Mouse (Mus musculus): Measurements from ENCODE around the gene Atp2a1. TPM values are rescaled to one million over a fixed set of nuclear protein-coding genes. Genes with fewer than 3 reads are reported as not detected.
A peak's percentile ranks its signal among the peaks of the same experiment; 100 is the strongest.

Gene Atp2a1
- polyA plus RNA-seq, 1 experiment: 144 TPM

- WGBS: 18% methylated on average over 8 of the region's 8 CpGs
- Histone ChIP-seq H3K36me3 (ENCODE audit: control insufficient read depth, insufficient read depth, low read length) (no peaks in the 10 kb centered on the region), H3K4me3 (ENCODE audit: insufficient read depth, low read depth, low read length) (no peak overlapping the region), H3K4me1 (ENCODE audit: control insufficient read depth, insufficient read depth, low read length) (no peaks in the 10 kb centered on the region), H3K27me3 (replicated peaks; ENCODE audit: control insufficient read depth, insufficient read depth, low read length) (no peaks in the 10 kb centered on the region), H3K27ac (ENCODE audit: insufficient read depth, low read depth, low read length) (no peak overlapping the region)
- DNase-seq: peak; percentile 50
- TF ChIP-seq CTCF (conservative IDR thresholded peaks at IDR 0.05; ENCODE audit: insufficient read depth, insufficient read length, low read depth, low read length): peak; percentile 87
- no peak for TF ChIP-seq POLR2A (IDR thresholded peaks at IDR 0.05; ENCODE audit: low read depth, low read length)
Measured at GRCm38 (mm10) chr7:126436851-126437250, 26.1 kb downstream of the Atp2a1 start.

GRCm38 (mm10) chr7:126435801-126436200, 27.1 kb downstream of the Atp2a1 start:
- no peak for DNase-seq
- 68% methylated on average over 3 of the region's 3 CpGs for WGBS
- Histone ChIP-seq H3K4me1 (ENCODE audit: control insufficient read depth, insufficient read depth, low read length) (no peaks in the 10 kb centered on the region), H3K27ac (ENCODE audit: insufficient read depth, low read depth, low read length) (no peak overlapping the region), H3K27me3 (replicated peaks; ENCODE audit: control insufficient read depth, insufficient read depth, low read length) (no peaks in the 10 kb centered on the region), H3K4me3 (ENCODE audit: insufficient read depth, low read depth, low read length) (no peak overlapping the region), H3K36me3 (ENCODE audit: control insufficient read depth, insufficient read depth, low read length) (no peaks in the 10 kb centered on the region)
- TF ChIP-seq POLR2A (IDR thresholded peaks at IDR 0.05; ENCODE audit: low read depth, low read length): no peak
- TF ChIP-seq CTCF (conservative IDR thresholded peaks at IDR 0.05; ENCODE audit: insufficient read depth, insufficient read length, low read depth, low read length): no peak

GRCm38 (mm10) chr7:126434726-126435125, 28.2 kb downstream of the Atp2a1 start:
- no peaks in the 10 kb centered on the region for H3K27me3 ChIP-seq (replicated peaks; ENCODE audit: control insufficient read depth, insufficient read depth, low read length)
- DNase-seq: peak; percentile 11

DNA sequence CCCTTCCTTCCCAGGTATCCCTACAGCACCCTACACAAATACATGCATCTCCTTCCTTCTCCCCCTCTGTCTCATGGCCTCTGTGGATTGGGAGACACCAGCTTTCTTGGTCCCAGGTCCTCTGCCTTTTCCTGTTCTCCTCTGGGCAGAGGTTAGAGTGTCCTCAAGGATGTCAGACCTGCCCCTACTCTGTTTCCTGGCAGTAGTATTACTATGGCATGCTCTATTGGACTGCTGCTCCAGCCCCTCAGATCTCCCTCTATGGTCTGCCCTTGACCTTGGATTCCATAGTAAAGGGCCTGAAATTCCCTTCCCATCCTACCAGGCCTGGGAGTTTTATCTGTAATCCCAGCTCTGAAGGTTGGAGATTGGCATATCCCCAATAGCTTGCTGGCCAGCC, 32.7 kb downstream of the Atp2a1 start:
- Histone ChIP-seq H3K27me3 (replicated peaks; ENCODE audit: control insufficient read depth, insufficient read depth, low read length) (no peaks in the 10 kb centered on the region), H3K27ac (ENCODE audit: insufficient read depth, low read depth, low read length) (no peak overlapping the region), H3K4me1 (ENCODE audit: control insufficient read depth, insufficient read depth, low read length) (no peaks in the 10 kb centered on the region; the same call in 1 of the 2 replicates), H3K4me3 (ENCODE audit: insufficient read depth, low read depth, low read length) (no peak overlapping the region), H3K36me3 (ENCODE audit: control insufficient read depth, insufficient read depth, low read length) (no peaks in the 10 kb centered on the region)
- no peak for DNase-seq
- no peak for TF ChIP-seq CTCF (conservative IDR thresholded peaks at IDR 0.05; ENCODE audit: insufficient read depth, insufficient read length, low read depth, low read length)
- no peak for TF ChIP-seq POLR2A (IDR thresholded peaks at IDR 0.05; ENCODE audit: low read depth, low read length)

More at GRCm38 (mm10) chr7:126434726-126435125, 28.2 kb downstream of the Atp2a1 start:
- Histone ChIP-seq H3K4me3 (ENCODE audit: insufficient read depth, low read depth, low read length) (no peak overlapping the region), H3K4me1 (ENCODE audit: control insufficient read depth, insufficient read depth, low read length) (no peaks in the 10 kb centered on the region; the same call in 1 of the 2 replicates), H3K27ac (ENCODE audit: insufficient read depth, low read depth, low read length) (peak overlapping the region; percentile 64; the same call in 1 of the 2 replicates), H3K36me3 (ENCODE audit: control insufficient read depth, insufficient read depth, low read length) (no peaks in the 10 kb centered on the region)
- TF ChIP-seq CTCF (conservative IDR thresholded peaks at IDR 0.05; ENCODE audit: insufficient read depth, insufficient read length, low read depth, low read length) (no peak), POLR2A (IDR thresholded peaks at IDR 0.05; ENCODE audit: low read depth, low read length) (no peak)
- WGBS: 70% methylated on average over 7 of the region's 7 CpGs

GRCm38 (mm10) chr7:126429503-126429898, 33.4 kb downstream of the Atp2a1 start:
- H3K27ac ChIP-seq (ENCODE audit: insufficient read depth, low read depth, low read length): 0 out of 2 replicates have a peak overlapping the region, but pooled peaks have one; percentile 18
- TF ChIP-seq CTCF (conservative IDR thresholded peaks at IDR 0.05; ENCODE audit: insufficient read depth, insufficient read length, low read depth, low read length) (no peak), POLR2A (IDR thresholded peaks at IDR 0.05; ENCODE audit: low read depth, low read length) (no peak)
- peak overlapping the region; percentile 81 for H3K4me3 ChIP-seq (ENCODE audit: insufficient read depth, low read depth, low read length)

DNA sequence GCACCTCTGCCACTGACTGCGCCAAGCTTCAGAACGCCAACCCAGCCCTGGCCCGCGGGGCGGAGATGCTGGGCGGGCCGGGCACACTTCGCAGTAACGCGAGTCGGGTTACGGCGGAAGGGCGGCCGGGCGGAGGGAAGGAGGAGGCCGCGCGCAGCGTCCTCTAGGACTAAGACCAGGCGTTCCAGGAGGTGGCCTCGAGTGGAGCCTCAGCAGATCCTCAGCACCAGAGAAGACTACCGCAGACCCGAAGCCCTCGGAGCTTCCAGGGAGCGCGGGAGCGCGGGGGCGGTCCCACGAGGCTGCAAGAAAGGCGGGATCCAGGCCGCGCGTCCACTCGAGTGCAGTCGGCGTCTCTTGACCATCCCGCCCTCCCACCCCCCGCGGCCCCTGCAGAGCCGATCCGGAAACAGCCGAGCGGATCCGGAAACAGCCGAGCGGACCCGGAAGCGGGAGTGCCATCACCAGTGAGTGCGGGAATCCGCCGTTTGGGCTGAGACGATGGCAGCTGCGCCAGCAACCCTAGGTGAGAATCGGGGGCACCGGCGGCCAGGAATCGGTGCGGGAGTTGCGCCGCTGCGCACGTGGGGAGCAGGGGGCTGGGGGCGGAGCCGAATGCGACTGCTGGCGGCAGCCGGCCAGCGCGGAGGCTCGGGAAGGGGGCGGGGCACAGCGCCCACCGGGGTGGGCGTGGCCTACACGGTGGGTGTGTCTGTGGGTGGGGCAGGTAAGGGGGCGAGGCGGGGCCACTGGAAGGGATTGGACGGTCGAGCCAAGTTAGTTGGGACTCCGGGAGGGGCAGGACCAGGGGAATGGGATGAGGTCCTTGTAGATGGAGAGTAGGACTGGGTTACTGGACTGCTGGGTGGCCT, 34.0 kb downstream of the Atp2a1 start, which contains the start of gene Rabep2:
Rabep2 (plus strand) TSS at position 129 of the 872 bp plus-strand sequence.
- Histone ChIP-seq H3K27me3 (replicated peaks; ENCODE audit: control insufficient read depth, insufficient read depth, low read length) (no peaks in the 10 kb centered on the region), H3K27ac (ENCODE audit: insufficient read depth, low read depth, low read length) (peak within 1 kb of the TSS; percentile 87), H3K4me1 (ENCODE audit: control insufficient read depth, insufficient read depth, low read length) (no peaks in the 10 kb centered on the region; the same call in 1 of the 2 replicates), H3K36me3 (ENCODE audit: control insufficient read depth, insufficient read depth, low read length) (no peaks in the 10 kb centered on the region), H3K4me3 (ENCODE audit: insufficient read depth, low read depth, low read length) (peak within 1 kb of the TSS; percentile 81)
- WGBS: under 1% methylated on average over 82 of the region's 82 CpGs
- peak; percentile 97 for DNase-seq
- TF ChIP-seq CTCF (conservative IDR thresholded peaks at IDR 0.05; ENCODE audit: insufficient read depth, insufficient read length, low read depth, low read length): no peak
- TF ChIP-seq POLR2A (IDR thresholded peaks at IDR 0.05; ENCODE audit: low read depth, low read length): no peak

More at GRCm38 (mm10) chr7:126429503-126429898, 33.4 kb downstream of the Atp2a1 start:
- 30% methylated on average over 15 of the region's 15 CpGs for WGBS
- Histone ChIP-seq H3K27me3 (replicated peaks; ENCODE audit: control insufficient read depth, insufficient read depth, low read length) (no peaks in the 10 kb centered on the region), H3K36me3 (ENCODE audit: control insufficient read depth, insufficient read depth, low read length) (no peaks in the 10 kb centered on the region), H3K4me1 (ENCODE audit: control insufficient read depth, insufficient read depth, low read length) (no peaks in the 10 kb centered on the region; the same call in 1 of the 2 replicates)
- no peak for DNase-seq

DNA sequence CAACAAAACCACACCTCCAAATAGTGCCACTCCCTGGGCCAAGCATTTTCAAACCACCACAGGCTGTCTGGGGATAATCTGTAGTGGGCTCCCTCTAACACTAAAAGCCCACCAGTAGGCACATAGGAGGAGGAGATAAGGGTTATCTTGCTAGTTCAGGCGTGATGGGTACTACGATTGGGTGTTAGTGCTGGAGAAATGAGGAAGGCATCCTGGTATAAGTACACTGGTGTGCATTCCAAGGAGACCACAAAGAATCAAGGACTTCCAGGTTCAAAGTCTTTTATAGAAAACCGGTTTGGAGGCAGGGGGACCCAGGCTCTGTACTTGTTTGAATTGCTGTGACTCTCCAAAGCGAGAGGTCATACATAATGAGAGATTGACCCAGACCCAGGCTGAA, 34.8 kb downstream of the Atp2a1 start:
- TF ChIP-seq CTCF (conservative IDR thresholded peaks at IDR 0.05; ENCODE audit: insufficient read depth, insufficient read length, low read depth, low read length) (no peak), POLR2A (IDR thresholded peaks at IDR 0.05; ENCODE audit: low read depth, low read length) (no peak)
- H3K27me3 ChIP-seq (replicated peaks; ENCODE audit: control insufficient read depth, insufficient read depth, low read length): no peaks in the 10 kb centered on the region
- H3K27ac ChIP-seq (ENCODE audit: insufficient read depth, low read depth, low read length): peak overlapping the region; percentile 87
- no peaks in the 10 kb centered on the region for H3K36me3 ChIP-seq (ENCODE audit: control insufficient read depth, insufficient read depth, low read length)
- DNase-seq: no peak
- 22% methylated on average over 4 of the region's 4 CpGs for WGBS
- no peaks in the 10 kb centered on the region; the same call in 1 of the 2 replicates for H3K4me1 ChIP-seq (ENCODE audit: control insufficient read depth, insufficient read depth, low read length)
- H3K4me3 ChIP-seq (ENCODE audit: insufficient read depth, low read depth, low read length): peak overlapping the region; percentile 81; the same call in 1 of the 2 replicates

Data from kidney, adult 2 months (tissue).